Mouse (Mus musculus): ENCODE results near the gene Trpc6. TPM values are rescaled to one million over a fixed set of nuclear protein-coding genes. Genes with fewer than 3 reads are reported as not detected.
A peak's percentile ranks its signal among the peaks of the same experiment; 100 is the strongest.

Gene Trpc6
- 1.5 and 1.7 TPM in 2 replicates for polyA plus RNA-seq (2014; fragmentation: Nextera tagmentation; extraction: Ambion mirVana)

GRCm38 (mm10) chr9:8544041-8544794 lies at the start of gene Trpc6:
TSS of gene Trpc6 (plus strand) at chr9:8544142.
- no peak within 1 kb of the TSS for H3K27ac ChIP-seq (ENCODE audit: low read depth, low read length)
- H3K9me3 ChIP-seq (ENCODE audit: control insufficient read depth, low read length) = no peaks in the 10 kb centered on the region
- H3K4me2 ChIP-seq (replicated peaks; ENCODE audit: low read depth, low read length) = peak within 1 kb of the TSS; percentile 94
- H3K9ac ChIP-seq (ENCODE audit: low read depth, low read length) = peak within 1 kb of the TSS; percentile 54
- DNase-seq (ENCODE audit: low spot score) = peak; percentile 70
- H3K4me3 ChIP-seq (ENCODE audit: low read depth, low read length) = peak within 1 kb of the TSS; percentile 41
- ATAC-seq (ENCODE audit: low FRiP score) = peak; percentile 95
- no peaks in the 10 kb centered on the region for H3K36me3 ChIP-seq (ENCODE audit: control insufficient read depth, insufficient read depth, low read length)
- WGBS = under 1% methylated on average over 44 of the region's 44 CpGs
- H3K27me3 ChIP-seq (ENCODE audit: control insufficient read depth, insufficient read depth, low read length) = no peaks in the 10 kb centered on the region
- no peaks in the 10 kb centered on the region for H3K4me1 ChIP-seq (replicated peaks; ENCODE audit: control insufficient read depth, insufficient read depth, low read length)

GRCm38 (mm10) chr9:8520911-8521310 lies 23.0 kb upstream of the Trpc6 start:
- DNase-seq (ENCODE audit: low spot score) (no peak), ATAC-seq (ENCODE audit: low FRiP score) (no peak)
- Histone ChIP-seq H3K4me3 (ENCODE audit: low read depth, low read length) (no peak overlapping the region), H3K27me3 (ENCODE audit: control insufficient read depth, insufficient read depth, low read length) (no peaks in the 10 kb centered on the region), H3K36me3 (ENCODE audit: control insufficient read depth, insufficient read depth, low read length) (no peaks in the 10 kb centered on the region), H3K27ac (ENCODE audit: low read depth, low read length) (no peak overlapping the region), H3K9me3 (ENCODE audit: control insufficient read depth, low read length) (no peaks in the 10 kb centered on the region), H3K4me1 (replicated peaks; ENCODE audit: control insufficient read depth, insufficient read depth, low read length) (no peaks in the 10 kb centered on the region), H3K4me2 (replicated peaks; ENCODE audit: low read depth, low read length) (no peak overlapping the region), H3K9ac (ENCODE audit: low read depth, low read length) (no peak overlapping the region)

DNA sequence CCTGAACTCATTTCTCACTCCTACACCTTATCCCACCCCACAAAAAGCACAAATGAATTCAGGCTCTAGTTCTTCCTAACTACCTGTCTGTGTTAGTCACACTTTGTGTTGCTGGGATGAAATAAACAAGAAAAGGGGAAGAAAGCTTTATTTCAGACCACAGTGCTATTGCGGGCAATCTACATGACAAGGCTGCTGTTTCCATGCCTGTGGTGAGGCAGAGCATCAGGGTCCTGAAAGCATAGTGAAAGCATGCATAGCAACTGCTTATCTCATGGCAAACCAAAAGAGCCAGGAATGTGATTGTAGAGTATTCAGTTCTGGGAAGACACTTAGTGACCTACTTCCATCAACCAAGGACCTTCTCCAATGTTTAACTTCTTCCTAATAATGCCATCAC lies 10.3 kb upstream of the Trpc6 start:
- Histone ChIP-seq H3K4me2 (replicated peaks; ENCODE audit: low read depth, low read length) (no peak overlapping the region), H3K36me3 (ENCODE audit: control insufficient read depth, insufficient read depth, low read length) (no peaks in the 10 kb centered on the region), H3K9me3 (ENCODE audit: control insufficient read depth, low read length) (no peaks in the 10 kb centered on the region), H3K27me3 (ENCODE audit: control insufficient read depth, insufficient read depth, low read length) (no peaks in the 10 kb centered on the region), H3K9ac (ENCODE audit: low read depth, low read length) (no peak overlapping the region), H3K4me3 (ENCODE audit: low read depth, low read length) (no peak overlapping the region), H3K4me1 (replicated peaks; ENCODE audit: control insufficient read depth, insufficient read depth, low read length) (no peaks in the 10 kb centered on the region), H3K27ac (ENCODE audit: low read depth, low read length) (no peak overlapping the region)
- DNase-seq (ENCODE audit: low spot score) = no peak
- WGBS = 84% methylated on average over 1 of the region's 1 CpGs
- ATAC-seq (ENCODE audit: low FRiP score) = no peak

DNA sequence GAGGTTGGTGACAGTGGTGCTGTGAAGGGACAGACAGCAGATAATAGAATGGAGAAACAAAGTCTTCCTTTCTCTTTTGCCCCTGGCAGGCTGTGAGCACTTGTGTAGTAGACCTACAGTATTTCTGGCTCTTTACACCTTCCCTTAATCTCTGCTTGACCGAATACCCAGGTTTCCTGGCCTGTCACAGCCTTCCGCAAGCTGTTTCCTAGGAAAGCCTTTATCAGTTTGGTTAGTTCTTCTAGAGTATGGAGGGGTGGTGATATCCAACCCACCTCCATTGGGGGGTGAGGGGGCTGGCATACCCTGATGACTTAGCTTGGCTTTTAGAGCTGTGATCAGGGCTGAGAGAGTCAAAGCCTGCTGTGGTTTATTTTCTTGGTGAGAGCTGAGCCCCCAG lies 1.3 kb downstream of the Trpc6 start:
- 76% methylated on average over 2 of the region's 2 CpGs for WGBS
- H3K9ac ChIP-seq (ENCODE audit: low read depth, low read length) = no peak overlapping the region
- H3K4me3 ChIP-seq (ENCODE audit: low read depth, low read length) = no peak overlapping the region
- no peak for ATAC-seq (ENCODE audit: low FRiP score)
- H3K4me1 ChIP-seq (replicated peaks; ENCODE audit: control insufficient read depth, insufficient read depth, low read length) = no peaks in the 10 kb centered on the region
- H3K27me3 ChIP-seq (ENCODE audit: control insufficient read depth, insufficient read depth, low read length) = no peaks in the 10 kb centered on the region
- DNase-seq (ENCODE audit: low spot score) = no peak
- no peaks in the 10 kb centered on the region for H3K9me3 ChIP-seq (ENCODE audit: control insufficient read depth, low read length)
- H3K27ac ChIP-seq (ENCODE audit: low read depth, low read length) = no peak overlapping the region
- no peaks in the 10 kb centered on the region for H3K36me3 ChIP-seq (ENCODE audit: control insufficient read depth, insufficient read depth, low read length)
- no peak overlapping the region for H3K4me2 ChIP-seq (replicated peaks; ENCODE audit: low read depth, low read length)

GRCm38 (mm10) chr9:8558574-8558973 lies 14.6 kb downstream of the Trpc6 start:
- H3K4me3 ChIP-seq (ENCODE audit: low read depth, low read length) = no peak overlapping the region
- H3K4me1 ChIP-seq (replicated peaks; ENCODE audit: control insufficient read depth, insufficient read depth, low read length) = no peaks in the 10 kb centered on the region
- 76% methylated on average over 1 of the region's 1 CpGs for WGBS
- no peaks in the 10 kb centered on the region for H3K9me3 ChIP-seq (ENCODE audit: control insufficient read depth, low read length)
- H3K36me3 ChIP-seq (ENCODE audit: control insufficient read depth, insufficient read depth, low read length) = no peaks in the 10 kb centered on the region
- H3K27me3 ChIP-seq (ENCODE audit: control insufficient read depth, insufficient read depth, low read length) = no peaks in the 10 kb centered on the region
- no peak overlapping the region for H3K4me2 ChIP-seq (replicated peaks; ENCODE audit: low read depth, low read length)
- no peak overlapping the region for H3K9ac ChIP-seq (ENCODE audit: low read depth, low read length)
- ATAC-seq (ENCODE audit: low FRiP score) = no peak
- no peak for DNase-seq (ENCODE audit: low spot score)
- no peak overlapping the region for H3K27ac ChIP-seq (ENCODE audit: low read depth, low read length)

DNA sequence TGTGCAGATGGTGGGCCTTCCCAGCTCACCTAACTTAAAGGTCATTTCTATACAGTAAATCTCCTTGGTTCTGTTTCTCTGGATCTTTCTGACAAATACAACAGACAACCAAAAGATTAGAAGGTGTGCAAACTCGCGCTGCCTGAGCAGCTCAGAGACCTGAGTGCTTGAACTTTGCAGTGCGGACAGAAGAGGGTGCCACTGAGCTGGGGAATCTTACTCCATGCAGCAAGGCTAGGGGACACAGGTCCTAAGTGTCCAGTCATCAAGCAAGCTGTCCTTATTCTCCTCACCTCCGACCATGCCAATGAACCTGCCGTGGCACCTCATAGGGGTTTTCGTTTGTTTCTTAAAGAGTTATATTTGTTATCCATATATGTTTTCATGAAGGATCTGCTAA lies 48.7 kb downstream of the Trpc6 start:
- 48% methylated on average over 6 of the region's 6 CpGs for WGBS
- peak; percentile 19 for DNase-seq (ENCODE audit: low spot score)

GRCm38 (mm10) chr9:8597089-8597488 lies 53.1 kb downstream of the Trpc6 start:
- DNase-seq (ENCODE audit: low spot score) (no peak), ATAC-seq (ENCODE audit: low FRiP score) (no peak)
- no peaks in the 10 kb centered on the region for H3K9me3 ChIP-seq (ENCODE audit: control insufficient read depth, low read length)
- H3K4me2 ChIP-seq (replicated peaks; ENCODE audit: low read depth, low read length) = no peak overlapping the region
- H3K36me3 ChIP-seq (ENCODE audit: control insufficient read depth, insufficient read depth, low read length) = no peaks in the 10 kb centered on the region
- H3K9ac ChIP-seq (ENCODE audit: low read depth, low read length) = no peak overlapping the region
- H3K27me3 ChIP-seq (ENCODE audit: control insufficient read depth, insufficient read depth, low read length) = no peaks in the 10 kb centered on the region
- 38% methylated on average over 1 of the region's 1 CpGs for WGBS
- H3K4me3 ChIP-seq (ENCODE audit: low read depth, low read length) = no peak overlapping the region
- no peak overlapping the region for H3K27ac ChIP-seq (ENCODE audit: low read depth, low read length)
- H3K4me1 ChIP-seq (replicated peaks; ENCODE audit: control insufficient read depth, insufficient read depth, low read length) = no peaks in the 10 kb centered on the region

More for the DNA sequence above, 48.7 kb downstream of the Trpc6 start:
- 0 out of 2 replicates have a peak, but pooled peaks have one; percentile 30 for ATAC-seq (ENCODE audit: low FRiP score)
- Histone ChIP-seq H3K4me3 (ENCODE audit: low read depth, low read length) (no peak overlapping the region), H3K4me1 (replicated peaks; ENCODE audit: control insufficient read depth, insufficient read depth, low read length) (no peaks in the 10 kb centered on the region), H3K9me3 (ENCODE audit: control insufficient read depth, low read length) (no peaks in the 10 kb centered on the region), H3K36me3 (ENCODE audit: control insufficient read depth, insufficient read depth, low read length) (no peaks in the 10 kb centered on the region), H3K27ac (ENCODE audit: low read depth, low read length) (no peak overlapping the region), H3K9ac (ENCODE audit: low read depth, low read length) (no peak overlapping the region), H3K27me3 (ENCODE audit: control insufficient read depth, insufficient read depth, low read length) (no peaks in the 10 kb centered on the region), H3K4me2 (replicated peaks; ENCODE audit: low read depth, low read length) (no peak overlapping the region)

GRCm38 (mm10) chr9:8606816-8607491 lies 63.0 kb downstream of the Trpc6 start:
- H3K27ac ChIP-seq (ENCODE audit: low read depth, low read length) = no peak overlapping the region
- no peak overlapping the region for H3K9ac ChIP-seq (ENCODE audit: low read depth, low read length)
- H3K27me3 ChIP-seq (ENCODE audit: control insufficient read depth, insufficient read depth, low read length) = no peaks in the 10 kb centered on the region
- no peak for ATAC-seq (ENCODE audit: low FRiP score)
- DNase-seq (ENCODE audit: low spot score) = no peak
- no peak overlapping the region for H3K4me2 ChIP-seq (replicated peaks; ENCODE audit: low read depth, low read length)
- H3K4me3 ChIP-seq (ENCODE audit: low read depth, low read length) = no peak overlapping the region
- H3K4me1 ChIP-seq (replicated peaks; ENCODE audit: control insufficient read depth, insufficient read depth, low read length) = no peaks in the 10 kb centered on the region
- H3K9me3 ChIP-seq (ENCODE audit: control insufficient read depth, low read length) = no peaks in the 10 kb centered on the region
- H3K36me3 ChIP-seq (ENCODE audit: control insufficient read depth, insufficient read depth, low read length) = no peaks in the 10 kb centered on the region

DNA sequence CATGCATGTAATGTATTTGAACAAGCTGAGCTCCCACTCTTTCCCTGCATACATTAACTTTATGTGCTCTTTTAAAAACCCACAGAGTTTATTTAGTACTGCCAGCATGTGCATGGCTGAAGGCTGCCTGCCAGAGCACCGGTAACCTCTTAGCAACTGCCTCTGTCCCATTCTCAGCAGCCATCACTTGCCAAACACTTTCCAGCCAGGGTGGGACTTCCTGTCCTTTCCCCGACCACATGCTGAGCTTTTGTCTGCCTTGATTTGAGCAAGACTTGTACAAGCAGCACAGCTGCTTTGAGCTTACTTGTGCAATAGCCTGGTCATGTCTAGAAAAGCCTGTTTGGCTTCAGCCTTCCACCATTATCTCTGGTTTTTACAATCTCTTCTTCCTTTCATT lies 90.4 kb downstream of the Trpc6 start:
- no peak for ATAC-seq (ENCODE audit: low FRiP score)
- no peak overlapping the region for H3K27ac ChIP-seq (ENCODE audit: low read depth, low read length)
- no peak overlapping the region for H3K9ac ChIP-seq (ENCODE audit: low read depth, low read length)
- peak; percentile 22 for DNase-seq (ENCODE audit: low spot score)
- H3K27me3 ChIP-seq (ENCODE audit: control insufficient read depth, insufficient read depth, low read length) = no peaks in the 10 kb centered on the region
- H3K4me3 ChIP-seq (ENCODE audit: low read depth, low read length) = no peak overlapping the region
- no peaks in the 10 kb centered on the region for H3K4me1 ChIP-seq (replicated peaks; ENCODE audit: control insufficient read depth, insufficient read depth, low read length)
- WGBS = 50% methylated on average over 2 of the region's 2 CpGs
- H3K9me3 ChIP-seq (ENCODE audit: control insufficient read depth, low read length) = no peaks in the 10 kb centered on the region
- no peaks in the 10 kb centered on the region for H3K36me3 ChIP-seq (ENCODE audit: control insufficient read depth, insufficient read depth, low read length)
- H3K4me2 ChIP-seq (replicated peaks; ENCODE audit: low read depth, low read length) = no peak overlapping the region

Measured in hindbrain, embryonic 11.5 days (tissue).